Mouse (Mus musculus) limb, embryonic 13.5 days (tissue): ENCODE results near the gene Ndufs4. TPM values are rescaled to one million over a fixed set of nuclear protein-coding genes. Genes with fewer than 3 reads are reported as not detected.
A peak's percentile ranks its signal among the peaks of the same experiment; 100 is the strongest.

Experiments
- ATAC-seq: fragments of 200-750 bp; cut with Nextera tagmentation; 2 replicates; pipeline ENCODE4 v1.8.0; 2017; ENCODE audit warnings: low read depth, moderate number of reproducible peaks, moderate TSS enrichment; ENCODE audit not compliant: low FRiP score
- H3K27ac ChIP-seq: fragments of 300-500 bp; sonication (generic); 2 replicates; pipeline ENCODE4 v1.5.1; 2015; ENCODE audit warnings: inconsistent platforms, mild to moderate bottlenecking, moderate library complexity
- H3K27me3 ChIP-seq: fragments of 300-500 bp; sonication (generic); 2 replicates; pipeline ENCODE4 v1.6.1; 2015; ENCODE audit warnings: mild to moderate bottlenecking, inconsistent platforms
- H3K36me3 ChIP-seq: fragments of 300-500 bp; sonication (generic); 2 replicates; pipeline ENCODE4 v1.6.1; 2015; ENCODE audit warnings: inconsistent platforms, mild to moderate bottlenecking, moderate library complexity
- H3K4me1 ChIP-seq: fragments of 300-500 bp; sonication (generic); 2 replicates; pipeline ENCODE4 v1.6.1; 2015; ENCODE audit warnings: inconsistent platforms
- H3K4me2 ChIP-seq: fragments of 300-500 bp; sonication (generic); replicated peaks from 2 replicates; pipeline ENCODE4 v1.6.1; 2015; ENCODE audit warnings: inconsistent platforms, mild to moderate bottlenecking, moderate library complexity
- H3K4me3 ChIP-seq: fragments of 300-500 bp; sonication (generic); 2 replicates; pipeline ENCODE4 v1.5.1; 2015; ENCODE audit warnings: moderate library complexity, mild to moderate bottlenecking, inconsistent platforms
- H3K9ac ChIP-seq: fragments of 300-500 bp; sonication (generic); 2 replicates; pipeline ENCODE4 v1.6.1; 2015; ENCODE audit warnings: mild to moderate bottlenecking, inconsistent platforms
- H3K9me3 ChIP-seq: fragments of 300-500 bp; sonication (generic); 2 replicates; pipeline ENCODE4 v1.6.1; 2016; ENCODE audit warnings: inconsistent platforms
- WGBS: fragments of 180-500 bp; shearing (Covaris S2); methylation state at CpG from one replicate; pipeline ENCODE4 v1.1.7; 2015; 5-methylcytosine and 5-hydroxymethylcytosine counted together
- polyA plus RNA-seq: library from polyadenylated mRNA; unstranded; fragments of >200 nt; fragmentation: Nextera tagmentation; extraction: Ambion mirVana; gene quantifications from 2 replicates; pipeline ENCODE4 v1.2.1, GENCODE M21; 2015

Ndufs4 gene
- polyA plus RNA-seq: 292 and 306 TPM in 2 replicates

GRCm38 (mm10) chr13:114388211-114388965 lies at the start of gene Ndufs4:
TSS of gene Ndufs4 (minus strand) at chr13:114388258.
- Histone ChIP-seq H3K27me3 (no peaks in the 10 kb centered on the region), H3K9ac (peak within 1 kb of the TSS; percentile 83), H3K4me1 (peaks cover 12% of the 10 kb centered on the region), H3K9me3 (no peaks in the 10 kb centered on the region), H3K4me2 (peak within 1 kb of the TSS; percentile 79), H3K4me3 (peak within 1 kb of the TSS; percentile 87), H3K36me3 (peaks cover 7% of the 10 kb centered on the region), H3K27ac (peak within 1 kb of the TSS; percentile 84)
- WGBS: 31% methylated on average over 13 of the region's 13 CpGs
- ATAC-seq: 0 out of 2 replicates have a peak, but pooled peaks have one; percentile 4

- no peak for ATAC-seq
- Histone ChIP-seq H3K9me3 (no peaks in the 10 kb centered on the region), H3K27ac (no peak overlapping the region), H3K4me3 (no peak overlapping the region), H3K4me1 (no peaks in the 10 kb centered on the region), H3K36me3 (no peaks in the 10 kb centered on the region), H3K9ac (no peak overlapping the region), H3K27me3 (no peaks in the 10 kb centered on the region), H3K4me2 (no peak overlapping the region)
- WGBS: 83% methylated on average over 5 of the region's 5 CpGs
Measured at GRCm38 (mm10) chr13:114432491-114432890, 44.4 kb upstream of the Ndufs4 start.

- ATAC-seq: no peak
- Histone ChIP-seq H3K4me1 (no peaks in the 10 kb centered on the region), H3K4me3 (no peak overlapping the region), H3K27ac (no peak overlapping the region), H3K36me3 (no peaks in the 10 kb centered on the region), H3K9me3 (no peaks in the 10 kb centered on the region; the same call in 1 of the 2 replicates), H3K9ac (no peak overlapping the region), H3K4me2 (no peak overlapping the region), H3K27me3 (no peaks in the 10 kb centered on the region)
- 94% methylated on average over 5 of the region's 5 CpGs for WGBS
Measured at GRCm38 (mm10) chr13:114425230-114425629, 37.2 kb upstream of the Ndufs4 start.

GRCm38 (mm10) chr13:114420235-114420634 lies 32.2 kb upstream of the Ndufs4 start:
- no peak overlapping the region for H3K27ac ChIP-seq
- no peaks in the 10 kb centered on the region for H3K36me3 ChIP-seq
- ATAC-seq: no peak
- 79% methylated on average over 8 of the region's 8 CpGs for WGBS
- H3K4me1 ChIP-seq: no peaks in the 10 kb centered on the region
- H3K4me3 ChIP-seq: no peak overlapping the region
- H3K9me3 ChIP-seq: no peaks in the 10 kb centered on the region; the same call in 1 of the 2 replicates
- no peaks in the 10 kb centered on the region for H3K27me3 ChIP-seq
- no peak overlapping the region for H3K9ac ChIP-seq
- H3K4me2 ChIP-seq: no peak overlapping the region

- Histone ChIP-seq H3K27ac (no peak overlapping the region), H3K4me2 (no peak overlapping the region), H3K4me1 (no peaks in the 10 kb centered on the region), H3K27me3 (no peaks in the 10 kb centered on the region), H3K9ac (no peak overlapping the region), H3K36me3 (no peaks in the 10 kb centered on the region), H3K9me3 (no peaks in the 10 kb centered on the region; the same call in 1 of the 2 replicates), H3K4me3 (no peak overlapping the region)
- WGBS: 73% methylated on average over 3 of the region's 3 CpGs
- ATAC-seq: no peak
Measured at GRCm38 (mm10) chr13:114419364-114419763, 31.3 kb upstream of the Ndufs4 start.

GRCm38 (mm10) chr13:114412326-114412725 lies 24.3 kb upstream of the Ndufs4 start:
- Histone ChIP-seq H3K27me3 (no peaks in the 10 kb centered on the region), H3K4me3 (no peak overlapping the region), H3K9ac (no peak overlapping the region), H3K9me3 (no peaks in the 10 kb centered on the region), H3K36me3 (no peaks in the 10 kb centered on the region), H3K4me1 (no peaks in the 10 kb centered on the region), H3K27ac (no peak overlapping the region), H3K4me2 (no peak overlapping the region)
- no peak for ATAC-seq

- H3K4me2 ChIP-seq: no peak overlapping the region
- no peaks in the 10 kb centered on the region for H3K4me1 ChIP-seq
- no peaks in the 10 kb centered on the region for H3K9me3 ChIP-seq
- no peak overlapping the region for H3K9ac ChIP-seq
- no peak for ATAC-seq
- 0 out of 2 replicates have a peak, but pooled peaks cover 4% of the 10 kb centered on the region for H3K27me3 ChIP-seq
- 9% methylated on average over 5 of the region's 5 CpGs for WGBS
- H3K36me3 ChIP-seq: no peaks in the 10 kb centered on the region
- no peak overlapping the region for H3K27ac ChIP-seq
- no peak overlapping the region for H3K4me3 ChIP-seq
Measured at GRCm38 (mm10) chr13:114406866-114407265, 18.8 kb upstream of the Ndufs4 start.

GRCm38 (mm10) chr13:114406424-114406823 lies 18.4 kb upstream of the Ndufs4 start:
- Histone ChIP-seq H3K27me3 (0 out of 2 replicates have a peak, but pooled peaks cover 4% of the 10 kb centered on the region), H3K9me3 (no peaks in the 10 kb centered on the region), H3K4me3 (no peak overlapping the region), H3K4me1 (no peaks in the 10 kb centered on the region), H3K27ac (no peak overlapping the region), H3K9ac (no peak overlapping the region), H3K36me3 (no peaks in the 10 kb centered on the region), H3K4me2 (no peak overlapping the region)
- 27% methylated on average over 5 of the region's 5 CpGs for WGBS
- no peak for ATAC-seq

GRCm38 (mm10) chr13:114405100-114405715 lies 17.1 kb upstream of the Ndufs4 start:
- no peaks in the 10 kb centered on the region for H3K36me3 ChIP-seq
- WGBS: 85% methylated on average over 9 of the region's 9 CpGs
- no peak for ATAC-seq

GRCm38 (mm10) chr13:114398906-114399305 lies 10.8 kb upstream of the Ndufs4 start:
- 77% methylated on average over 2 of the region's 2 CpGs for WGBS
- H3K36me3 ChIP-seq: no peaks in the 10 kb centered on the region

More at GRCm38 (mm10) chr13:114405100-114405715, 17.1 kb upstream of the Ndufs4 start:
- Histone ChIP-seq H3K9me3 (no peaks in the 10 kb centered on the region), H3K4me2 (no peak overlapping the region), H3K4me1 (no peaks in the 10 kb centered on the region), H3K9ac (no peak overlapping the region), H3K27ac (no peak overlapping the region), H3K27me3 (0 out of 2 replicates have a peak, but pooled peaks cover 4% of the 10 kb centered on the region), H3K4me3 (no peak overlapping the region)

GRCm38 (mm10) chr13:114397281-114397680 lies 9.2 kb upstream of the Ndufs4 start:
- no peak for ATAC-seq
- H3K9ac ChIP-seq: no peak overlapping the region
- H3K36me3 ChIP-seq: no peaks in the 10 kb centered on the region
- H3K4me2 ChIP-seq: no peak overlapping the region
- 0 out of 2 replicates have a peak, but pooled peaks cover 4% of the 10 kb centered on the region for H3K27me3 ChIP-seq
- WGBS: 80% methylated on average over 9 of the region's 9 CpGs
- H3K9me3 ChIP-seq: no peaks in the 10 kb centered on the region
- no peak overlapping the region for H3K27ac ChIP-seq
- H3K4me3 ChIP-seq: no peak overlapping the region
- H3K4me1 ChIP-seq: no peaks in the 10 kb centered on the region

More at GRCm38 (mm10) chr13:114398906-114399305, 10.8 kb upstream of the Ndufs4 start:
- H3K4me1 ChIP-seq: no peaks in the 10 kb centered on the region
- no peak for ATAC-seq
- H3K27me3 ChIP-seq: 0 out of 2 replicates have a peak, but pooled peaks cover 4% of the 10 kb centered on the region
- no peak overlapping the region for H3K4me2 ChIP-seq
- no peak overlapping the region for H3K4me3 ChIP-seq
- H3K9me3 ChIP-seq: no peaks in the 10 kb centered on the region
- no peak overlapping the region for H3K9ac ChIP-seq
- H3K27ac ChIP-seq: no peak overlapping the region

- Histone ChIP-seq H3K9me3 (no peaks in the 10 kb centered on the region), H3K4me2 (no peak overlapping the region), H3K4me3 (no peak overlapping the region), H3K36me3 (no peaks in the 10 kb centered on the region), H3K9ac (no peak overlapping the region), H3K4me1 (no peaks in the 10 kb centered on the region), H3K27me3 (0 out of 2 replicates have a peak, but pooled peaks cover 4% of the 10 kb centered on the region), H3K27ac (no peak overlapping the region)
- no peak for ATAC-seq
- WGBS: 83% methylated on average over 10 of the region's 10 CpGs
Measured at GRCm38 (mm10) chr13:114396863-114397262, 8.8 kb upstream of the Ndufs4 start.
